Mouse (Mus musculus) stomach, embryonic 15.5 days (tissue): ENCODE results near the gene Tapbp. TPM values are rescaled to one million over a fixed set of nuclear protein-coding genes. Genes with fewer than 3 reads are reported as not detected.
"Not testable (repeated sequence)": the region's sequence is repeated elsewhere in the genome, so short reads cannot be mapped to it uniquely, and the experiment has no call there.

Experiments
- ATAC-seq: fragments of 200-750 bp; cut with Nextera tagmentation; 2 replicates; pipeline ENCODE4 v1.8.0; 2017; ENCODE audit warnings: low read depth, moderate number of reproducible peaks, moderate TSS enrichment; ENCODE audit not compliant: insufficient read depth, low FRiP score
- H3K27ac ChIP-seq: fragments of 300-500 bp; sonication (generic); 2 replicates; pipeline ENCODE4 v1.5.1; 2015; ENCODE audit warnings: mild to moderate bottlenecking, inconsistent platforms
- H3K27me3 ChIP-seq: fragments of 300-500 bp; sonication (generic); replicated peaks from 2 replicates; pipeline ENCODE4 v1.6.1; 2015; ENCODE audit warnings: inconsistent platforms
- H3K36me3 ChIP-seq: fragments of 300-500 bp; sonication (generic); 2 replicates; pipeline ENCODE4 v1.6.1; 2015; ENCODE audit warnings: inconsistent platforms
- H3K4me1 ChIP-seq: fragments of 300-500 bp; sonication (generic); 2 replicates; pipeline ENCODE4 v1.6.1; 2015; ENCODE audit warnings: inconsistent platforms
- H3K4me2 ChIP-seq: fragments of 300-500 bp; sonication (generic); 2 replicates; pipeline ENCODE4 v1.6.1; 2015; ENCODE audit warnings: mild to moderate bottlenecking, inconsistent platforms
- H3K4me3 ChIP-seq: fragments of 300-500 bp; sonication (generic); replicated peaks from 2 replicates; pipeline ENCODE4 v1.5.1; 2015; ENCODE audit warnings: inconsistent platforms
- H3K9ac ChIP-seq: fragments of 300-500 bp; sonication (generic); 2 replicates; pipeline ENCODE4 v1.6.1; 2015; ENCODE audit warnings: inconsistent platforms
- H3K9me3 ChIP-seq: fragments of 300-500 bp; sonication (generic); 2 replicates; pipeline ENCODE4 v1.6.1; 2016; ENCODE audit warnings: inconsistent platforms
- WGBS: fragments of 180-500 bp; shearing (Covaris S2); methylation state at CpG from one replicate; pipeline ENCODE4 v1.1.7; 2015; 5-methylcytosine and 5-hydroxymethylcytosine counted together
- polyA plus RNA-seq: library from polyadenylated mRNA; unstranded; fragments of >200 nt; fragmentation: Nextera tagmentation; extraction: Ambion mirVana; gene quantifications from 2 replicates; pipeline ENCODE4 v1.2.1, GENCODE M21; 2015

The Tapbp gene
- polyA plus RNA-seq, 1 experiment from 2014 or later = 50.1 TPM

GRCm38 (mm10) chr17:33893011-33893410, 22.7 kb upstream of the Tapbp start:
- H3K9me3 ChIP-seq, H3K4me2 ChIP-seq, H3K27me3 ChIP-seq, H3K4me1 ChIP-seq, ATAC-seq, H3K27ac ChIP-seq, H3K4me3 ChIP-seq, H3K36me3 ChIP-seq, H3K9ac ChIP-seq: not testable (repeated sequence)
- 67% methylated on average over 4 of the region's 4 CpGs for WGBS

GRCm38 (mm10) chr17:33897114-33897794, 18.4 kb upstream of the Tapbp start:
- 36% methylated on average over 6 of the region's 6 CpGs for WGBS
- Histone ChIP-seq H3K4me1 (no peaks in the 10 kb centered on the region), H3K27ac (no peak overlapping the region), H3K9me3 (no peaks in the 10 kb centered on the region), H3K9ac (no peak overlapping the region), H3K36me3 (no peaks in the 10 kb centered on the region), H3K4me3 (no peak overlapping the region), H3K27me3 (no peaks in the 10 kb centered on the region), H3K4me2 (no peak overlapping the region)
- ATAC-seq = no peak

DNA sequence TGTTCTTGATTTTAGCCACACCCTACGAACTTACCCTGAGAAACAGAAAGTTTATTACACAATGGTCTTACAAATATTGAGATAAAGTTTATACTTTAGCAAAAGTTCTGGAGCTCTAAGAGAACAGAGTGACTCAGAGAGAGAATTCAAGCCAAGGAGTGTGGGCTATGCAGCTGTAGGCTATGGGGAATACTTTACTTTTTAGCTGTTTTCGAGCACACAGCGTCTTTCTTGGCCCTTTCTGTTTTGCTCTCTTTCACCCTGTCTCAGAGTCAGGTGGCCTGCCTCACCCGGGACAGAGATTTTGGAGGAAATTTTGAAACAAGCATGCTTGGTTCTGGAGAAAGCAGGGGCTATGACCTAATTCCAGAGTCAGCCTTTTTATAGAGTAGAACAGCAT, 17.5 kb upstream of the Tapbp start:
- not testable (repeated sequence) for H3K27ac ChIP-seq, H3K9ac ChIP-seq
- 79% methylated on average over 4 of the region's 4 CpGs for WGBS

DNA sequence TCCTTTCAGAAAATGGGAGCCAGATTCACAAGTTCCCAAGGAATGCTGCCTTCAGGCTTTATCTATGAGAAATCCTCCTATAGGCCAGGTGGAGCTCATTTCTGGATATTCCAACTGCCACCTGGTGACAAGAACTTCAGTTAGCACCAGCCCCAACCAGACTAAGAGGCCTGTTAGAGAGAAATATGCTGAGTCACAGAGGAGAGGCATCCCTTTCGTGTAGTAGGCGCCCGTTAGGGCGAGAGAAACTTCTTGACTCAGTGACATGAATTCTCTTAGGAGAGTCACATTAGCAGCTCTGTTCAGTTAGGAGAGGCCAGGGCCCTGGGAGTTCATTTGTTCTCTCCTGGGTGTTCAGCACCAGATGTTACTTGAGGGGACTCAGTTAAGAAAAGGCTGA, 16.1 kb upstream of the Tapbp start:
- H3K9me3 ChIP-seq = no peaks in the 10 kb centered on the region
- ATAC-seq = peak; percentile 67; the same call in 1 of the 2 replicates
- H3K4me3 ChIP-seq = no peak overlapping the region
- no peak overlapping the region for H3K4me2 ChIP-seq
- no peaks in the 10 kb centered on the region for H3K36me3 ChIP-seq
- no peak overlapping the region for H3K27ac ChIP-seq
- H3K9ac ChIP-seq = no peak overlapping the region
- no peaks in the 10 kb centered on the region for H3K4me1 ChIP-seq
- H3K27me3 ChIP-seq = no peaks in the 10 kb centered on the region
- 73% methylated on average over 4 of the region's 4 CpGs for WGBS

More for the DNA sequence above, 17.5 kb upstream of the Tapbp start:
- H3K4me1 ChIP-seq, H3K27me3 ChIP-seq, H3K4me2 ChIP-seq, H3K36me3 ChIP-seq, ATAC-seq, H3K4me3 ChIP-seq, H3K9me3 ChIP-seq: not testable (repeated sequence)

DNA sequence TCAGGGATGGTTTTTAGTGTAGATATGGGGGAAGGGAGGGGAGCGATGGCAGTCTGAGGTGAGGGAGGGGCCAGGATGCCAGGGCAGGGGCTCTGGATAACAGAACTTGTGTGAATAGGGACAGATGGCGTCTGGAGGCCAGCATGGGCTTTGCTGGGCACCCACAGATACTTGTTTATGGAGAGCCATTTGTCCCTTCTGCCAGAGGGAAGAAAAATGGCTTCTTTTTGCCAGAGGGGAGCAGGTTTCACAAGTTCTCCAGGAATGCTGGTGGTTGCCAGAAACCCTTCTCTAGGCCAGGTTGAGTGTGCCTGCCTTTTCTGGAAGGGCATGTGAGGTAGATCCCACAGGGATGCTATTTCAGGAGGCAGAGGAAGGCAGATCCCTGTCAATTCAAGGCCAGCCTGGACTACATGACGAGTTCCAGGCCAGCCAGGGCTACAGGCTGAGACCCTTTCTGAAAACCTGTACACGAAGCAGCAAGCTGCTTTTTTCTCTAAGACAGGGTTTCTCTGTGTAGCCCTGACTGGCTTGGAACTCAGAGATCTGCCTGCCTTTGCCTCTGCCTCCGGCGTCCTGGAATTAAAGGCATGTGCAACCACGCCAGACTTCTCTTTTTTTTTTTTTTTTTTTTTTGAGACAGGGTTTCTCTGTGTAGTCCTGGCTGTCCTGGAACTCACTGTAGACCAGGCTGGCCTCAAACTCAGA, 15.3 kb upstream of the Tapbp start:
- no peak for ATAC-seq
- H3K36me3 ChIP-seq = no peaks in the 10 kb centered on the region
- 58% methylated on average over 7 of the region's 7 CpGs for WGBS

DNA sequence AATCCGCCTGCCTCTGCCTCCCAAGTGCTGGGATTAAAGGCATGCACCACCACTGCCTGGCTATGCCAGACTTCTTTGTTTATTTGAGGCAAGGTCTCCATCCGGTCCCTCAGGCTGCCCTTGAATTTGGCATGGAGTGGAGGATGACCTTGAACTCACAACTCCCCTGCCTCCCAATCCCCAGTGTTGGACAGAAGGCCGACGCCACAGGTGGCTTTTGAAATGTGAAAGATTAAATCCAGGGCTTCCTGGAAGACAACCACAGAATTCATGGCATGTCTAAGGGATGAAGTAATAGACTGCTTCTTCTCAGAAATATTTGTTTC, 14.7 kb upstream of the Tapbp start:
- H3K27ac ChIP-seq = no peak overlapping the region
- no peaks in the 10 kb centered on the region for H3K9me3 ChIP-seq
- no peak overlapping the region for H3K4me2 ChIP-seq
- 70% methylated on average over 4 of the region's 4 CpGs for WGBS
- no peak for ATAC-seq
- no peaks in the 10 kb centered on the region for H3K36me3 ChIP-seq
- H3K4me1 ChIP-seq = no peaks in the 10 kb centered on the region
- H3K9ac ChIP-seq = no peak overlapping the region
- no peaks in the 10 kb centered on the region for H3K27me3 ChIP-seq
- no peak overlapping the region for H3K4me3 ChIP-seq

More for the DNA sequence above, 15.3 kb upstream of the Tapbp start:
- Histone ChIP-seq H3K4me3 (no peak overlapping the region), H3K9ac (no peak overlapping the region), H3K9me3 (no peaks in the 10 kb centered on the region), H3K4me2 (no peak overlapping the region), H3K27ac (no peak overlapping the region), H3K4me1 (no peaks in the 10 kb centered on the region), H3K27me3 (no peaks in the 10 kb centered on the region)

GRCm38 (mm10) chr17:33901653-33902052, 14.0 kb upstream of the Tapbp start:
- no peaks in the 10 kb centered on the region for H3K36me3 ChIP-seq
- no peak overlapping the region for H3K4me2 ChIP-seq
- no peak for ATAC-seq
- no peaks in the 10 kb centered on the region for H3K4me1 ChIP-seq
- H3K9ac ChIP-seq = no peak overlapping the region
- no peaks in the 10 kb centered on the region for H3K9me3 ChIP-seq
- H3K27ac ChIP-seq = no peak overlapping the region
- H3K27me3 ChIP-seq = no peaks in the 10 kb centered on the region
- H3K4me3 ChIP-seq = no peak overlapping the region
- 67% methylated on average over 4 of the region's 4 CpGs for WGBS

- ATAC-seq = no peak
- WGBS = 46% methylated on average over 4 of the region's 4 CpGs
- no peak overlapping the region for H3K27ac ChIP-seq
- H3K36me3 ChIP-seq = no peaks in the 10 kb centered on the region
- no peak overlapping the region for H3K4me2 ChIP-seq
- no peaks in the 10 kb centered on the region for H3K9me3 ChIP-seq
- H3K9ac ChIP-seq = no peak overlapping the region
- no peaks in the 10 kb centered on the region for H3K27me3 ChIP-seq
- H3K4me1 ChIP-seq = no peaks in the 10 kb centered on the region
- no peak overlapping the region for H3K4me3 ChIP-seq
Observed at GRCm38 (mm10) chr17:33902079-33902478, 13.6 kb upstream of the Tapbp start.

- Histone ChIP-seq H3K4me2 (no peak overlapping the region), H3K4me3 (no peak overlapping the region), H3K9ac (no peak overlapping the region), H3K36me3 (no peaks in the 10 kb centered on the region), H3K27ac (no peak overlapping the region), H3K4me1 (no peaks in the 10 kb centered on the region), H3K9me3 (no peaks in the 10 kb centered on the region), H3K27me3 (no peaks in the 10 kb centered on the region)
- WGBS = 74% methylated on average over 7 of the region's 7 CpGs
- ATAC-seq = no peak
Observed at GRCm38 (mm10) chr17:33902491-33902890, 13.2 kb upstream of the Tapbp start.

DNA sequence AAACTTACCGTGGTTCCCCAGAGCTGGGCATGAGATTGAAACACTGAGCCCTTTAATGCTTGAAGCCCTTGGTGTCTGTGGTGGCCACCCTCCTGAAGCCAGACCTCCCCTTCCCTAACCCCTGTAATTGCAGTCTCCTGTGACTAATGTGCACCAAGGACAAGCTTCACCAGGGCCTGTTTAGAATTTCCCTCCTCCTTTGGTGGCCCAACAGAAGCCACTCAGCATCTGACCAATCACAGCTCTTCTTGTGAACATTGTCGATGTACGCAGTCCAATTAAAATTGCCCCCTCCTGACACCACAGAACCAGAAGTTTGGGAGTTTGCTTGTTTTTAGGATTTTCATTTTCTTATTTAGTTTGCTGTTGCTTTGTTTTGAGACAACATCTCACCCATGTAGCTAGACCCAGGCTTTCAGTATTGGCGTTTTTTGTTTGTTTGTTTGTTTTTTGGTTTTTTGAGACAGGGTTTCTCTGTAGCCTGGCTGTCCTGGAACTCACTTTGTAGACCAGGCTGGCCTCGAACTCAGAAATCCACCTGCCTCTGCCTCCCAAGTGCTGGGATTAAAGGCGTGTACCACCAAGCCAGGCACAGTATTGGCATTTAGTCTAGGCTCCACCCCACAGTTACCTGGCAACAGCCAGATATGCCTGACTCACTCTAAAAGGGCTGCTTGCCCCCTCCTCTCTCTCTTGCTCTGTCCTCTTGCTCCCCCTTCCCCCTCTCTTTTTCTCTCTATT, 11.6 kb upstream of the Tapbp start:
- H3K4me2 ChIP-seq, H3K36me3 ChIP-seq, H3K27ac ChIP-seq, H3K4me3 ChIP-seq, ATAC-seq, H3K9ac ChIP-seq, H3K27me3 ChIP-seq, H3K4me1 ChIP-seq, H3K9me3 ChIP-seq: not testable (repeated sequence)
- 75% methylated on average over 6 of the region's 6 CpGs for whole genome bisulfite sequencing

DNA sequence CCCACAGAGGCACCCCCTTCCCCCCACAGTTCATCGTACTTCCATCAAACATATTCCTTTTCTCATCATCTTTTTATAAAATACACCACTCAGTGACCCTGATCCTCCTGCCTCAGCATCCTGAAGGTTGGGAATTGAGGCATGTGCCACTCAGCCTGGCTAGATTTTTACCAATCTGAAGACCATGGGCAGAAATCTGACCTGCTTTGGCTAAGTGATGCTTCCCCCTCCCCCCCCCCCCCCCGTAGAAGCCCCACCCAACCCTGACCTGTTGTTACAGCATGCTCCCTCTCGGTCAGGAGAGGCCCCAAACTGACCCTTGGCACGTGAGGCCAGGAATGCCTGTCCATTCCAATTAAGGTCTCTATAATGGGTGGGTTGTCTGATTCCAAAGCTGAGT, 10.9 kb upstream of the Tapbp start, which contains the start of gene Platr17:
Gene Platr17, plus strand, starts transcription at position 301 of the 400 bp plus-strand sequence.
- H3K27me3 ChIP-seq, H3K4me2 ChIP-seq, H3K27ac ChIP-seq, ATAC-seq, H3K9ac ChIP-seq, H3K36me3 ChIP-seq, H3K4me1 ChIP-seq, H3K9me3 ChIP-seq, H3K4me3 ChIP-seq: not testable (repeated sequence)
- WGBS = 55% methylated on average over 2 of the region's 4 CpGs
